Mouse (Mus musculus): Measurements from ENCODE around the gene G6pdx. TPM values are rescaled to one million over a fixed set of nuclear protein-coding genes. Genes with fewer than 3 reads are reported as not detected.

G6pdx gene
- polyA plus RNA-seq, 1 experiment, result 16.4 TPM

DNA sequence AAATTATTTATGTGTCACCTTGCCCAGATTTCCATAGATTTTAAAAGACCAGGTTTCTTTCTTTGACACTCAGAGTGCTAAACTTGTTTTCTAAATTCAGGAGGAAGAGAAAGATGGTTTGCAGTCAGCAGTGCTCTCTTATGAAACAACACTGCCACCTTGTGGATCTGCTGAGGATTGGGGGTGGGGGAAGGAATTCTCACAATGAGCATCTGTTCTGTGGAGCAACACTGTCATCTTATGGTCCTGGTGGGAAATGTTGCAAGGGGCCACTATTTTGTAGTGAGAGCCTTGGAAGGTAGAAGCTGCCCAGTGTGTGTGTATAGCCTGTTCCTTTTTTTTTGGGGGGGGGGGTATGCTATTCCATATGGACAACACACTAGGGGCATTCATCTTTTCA is 15.6 kb downstream of the G6pdx start:
- Histone ChIP-seq H3K36me3 (replicated peaks; ENCODE audit: low read length) (peaks cover 73% of the 10 kb centered on the region), H3K27me3 (replicated peaks) (peaks cover 12% of the 10 kb centered on the region), H3K4me3 (replicated peaks) (no peak overlapping the region), H3K4me1 (no peaks in the 10 kb centered on the region), H3K9me3 (no peaks in the 10 kb centered on the region)
- TF ChIP-seq GATA1 (IDR thresholded peaks at IDR 0.05; ENCODE audit: borderline replicate concordance, low read length) (no peak), FLI1 (IDR thresholded peaks at IDR 0.05; ENCODE audit: low read length) (no peak)

DNA sequence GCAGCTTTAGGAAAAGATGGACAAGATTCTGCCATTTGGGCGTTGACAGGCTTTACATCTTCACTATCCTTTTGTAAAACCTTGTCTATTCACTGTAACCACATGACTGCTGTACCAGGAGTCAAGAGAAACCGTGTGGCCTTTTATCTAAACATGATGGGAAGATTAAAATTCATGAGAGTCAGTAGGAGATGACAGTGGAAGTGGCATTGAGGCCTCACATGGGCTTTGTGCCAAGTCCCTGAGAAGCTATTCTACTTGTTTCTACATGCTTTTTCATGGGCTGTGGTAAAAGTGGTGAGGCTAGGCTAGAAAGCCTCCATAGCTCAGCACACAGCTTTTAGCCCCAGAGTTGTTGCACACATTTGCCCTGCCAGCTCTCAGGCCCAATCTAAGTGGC is 20.7 kb downstream of the G6pdx start:
- Histone ChIP-seq H3K27me3 (replicated peaks) (peaks cover 9% of the 10 kb centered on the region), H3K4me1 (no peaks in the 10 kb centered on the region)
- TF ChIP-seq GATA1 (IDR thresholded peaks at IDR 0.05; ENCODE audit: borderline replicate concordance, low read length) (no peak), FLI1 (IDR thresholded peaks at IDR 0.05; ENCODE audit: low read length) (no peak)

DNA sequence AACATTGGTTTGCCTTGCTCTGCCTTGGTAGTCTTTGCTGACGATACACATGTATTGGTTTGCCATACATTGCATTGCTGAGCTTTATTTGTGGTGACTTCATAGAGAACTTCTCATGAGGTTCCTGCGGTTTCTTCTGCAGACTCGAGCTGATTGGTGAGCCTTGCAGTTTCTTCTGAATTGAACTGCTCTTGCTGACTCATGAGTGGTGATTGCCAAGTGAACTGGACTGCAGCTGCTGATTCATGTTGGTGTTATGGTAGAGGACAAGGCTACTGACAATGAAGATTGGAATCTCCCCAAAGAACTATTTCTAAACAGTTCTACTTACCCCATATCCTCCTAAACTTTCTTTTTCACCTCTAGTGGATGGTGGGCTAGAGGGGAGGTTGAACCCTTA is 28.9 kb downstream of the G6pdx start:
- Histone ChIP-seq H3K4me1 (peaks cover 10% of the 10 kb centered on the region), H3K4me3 (replicated peaks) (no peak overlapping the region)

More for the DNA sequence above, 20.7 kb downstream of the G6pdx start:
- Histone ChIP-seq H3K4me3 (replicated peaks) (no peak overlapping the region), H3K9me3 (no peaks in the 10 kb centered on the region), H3K36me3 (replicated peaks; ENCODE audit: low read length) (peaks cover 57% of the 10 kb centered on the region)

DNA sequence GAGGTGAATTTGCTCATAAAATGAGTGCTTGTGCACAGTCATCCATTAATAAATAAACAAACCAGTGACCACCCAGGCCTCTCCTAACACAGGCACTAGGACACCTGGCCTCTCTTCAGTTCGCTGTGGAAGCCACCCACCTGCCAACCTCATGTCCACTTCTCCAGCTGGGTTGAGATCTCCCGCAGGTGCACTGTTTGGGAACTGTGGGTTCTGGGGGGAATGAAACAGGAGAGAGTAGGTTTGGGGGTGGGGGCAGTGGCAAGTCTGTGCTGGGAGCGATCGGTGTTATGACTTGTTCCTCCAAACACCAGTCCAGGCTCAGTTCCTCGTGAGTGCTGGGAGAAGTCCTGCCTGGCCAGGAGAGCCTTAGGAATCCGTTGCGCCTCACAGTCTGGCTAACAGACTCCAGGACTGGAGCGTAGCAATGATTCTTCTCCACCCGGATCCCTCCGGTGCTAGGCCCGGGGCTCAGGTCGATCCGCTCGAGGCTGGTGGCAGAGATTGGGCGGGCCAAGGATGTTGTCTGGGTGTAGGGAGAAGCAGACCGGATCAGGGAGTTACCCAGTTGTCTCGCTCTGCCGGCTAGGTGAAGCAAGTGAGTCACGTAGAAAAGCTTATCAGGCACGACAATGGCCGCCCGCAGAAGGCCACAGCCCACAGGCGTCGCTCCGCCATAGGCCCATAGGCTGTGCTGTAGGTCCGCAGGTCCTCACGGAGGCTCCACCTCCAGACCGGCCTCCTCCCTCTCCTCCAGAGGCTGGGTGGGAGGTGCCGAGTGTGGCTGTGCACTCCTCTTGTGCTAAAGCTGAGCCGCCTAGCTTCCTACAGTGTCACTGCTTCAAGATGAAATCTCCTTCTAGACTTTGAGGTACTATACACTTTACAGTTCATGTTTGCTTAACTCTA is 36.2 kb downstream of the G6pdx start, which contains the start of the genes Fam3a and Ikbkg:
Gene Fam3a (minus strand): TSS at position 738 of the 909 bp plus-strand sequence.
Gene Ikbkg (plus strand): TSS at position 756 of the 909 bp plus-strand sequence.
- peak within 1 kb of the TSS; percentile 94 for H3K4me3 ChIP-seq (replicated peaks)
- TF ChIP-seq GATA1 (IDR thresholded peaks at IDR 0.05; ENCODE audit: borderline replicate concordance, low read length), result no peak
- TF ChIP-seq FLI1 (IDR thresholded peaks at IDR 0.05; ENCODE audit: low read length), result no peak
- peaks cover 12% of the 10 kb centered on the region for H3K27me3 ChIP-seq (replicated peaks)

More for the DNA sequence above, 28.9 kb downstream of the G6pdx start:
- no peak for TF ChIP-seq GATA1 (IDR thresholded peaks at IDR 0.05; ENCODE audit: borderline replicate concordance, low read length)
- TF ChIP-seq FLI1 (IDR thresholded peaks at IDR 0.05; ENCODE audit: low read length), result no peak
- H3K36me3 ChIP-seq (replicated peaks; ENCODE audit: low read length), result no peaks in the 10 kb centered on the region
- peaks cover 7% of the 10 kb centered on the region for H3K27me3 ChIP-seq (replicated peaks)
- H3K9me3 ChIP-seq, result peaks cover 16% of the 10 kb centered on the region

DNA sequence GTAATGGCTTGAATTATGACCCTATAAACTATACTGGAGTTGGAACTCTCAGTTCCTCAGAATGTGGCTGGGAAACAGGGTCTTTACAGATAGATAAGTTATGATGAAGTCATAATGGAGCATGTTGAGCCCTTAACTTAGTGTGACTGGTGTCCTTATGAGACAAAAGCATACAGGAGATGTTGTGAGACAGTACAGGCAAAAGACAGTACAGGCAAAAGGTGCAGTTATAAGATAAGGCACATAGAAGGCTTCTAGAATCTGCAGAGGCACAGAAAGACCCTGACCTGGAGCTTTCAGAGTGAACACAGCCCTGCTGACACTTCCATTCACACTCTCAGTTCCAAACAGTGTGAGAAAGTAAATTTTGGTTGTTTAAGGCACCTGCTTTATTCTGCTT is 40.8 kb downstream of the G6pdx start:
- peaks cover 62% of the 10 kb centered on the region for H3K36me3 ChIP-seq (replicated peaks; ENCODE audit: low read length)

More for the DNA sequence above, 36.2 kb downstream of the G6pdx start, which contains the start of the genes Fam3a and Ikbkg:
- Histone ChIP-seq H3K9me3 (peaks cover 12% of the 10 kb centered on the region), H3K4me1 (peaks cover 11% of the 10 kb centered on the region), H3K36me3 (replicated peaks; ENCODE audit: low read length) (peaks cover 23% of the 10 kb centered on the region)

DNA sequence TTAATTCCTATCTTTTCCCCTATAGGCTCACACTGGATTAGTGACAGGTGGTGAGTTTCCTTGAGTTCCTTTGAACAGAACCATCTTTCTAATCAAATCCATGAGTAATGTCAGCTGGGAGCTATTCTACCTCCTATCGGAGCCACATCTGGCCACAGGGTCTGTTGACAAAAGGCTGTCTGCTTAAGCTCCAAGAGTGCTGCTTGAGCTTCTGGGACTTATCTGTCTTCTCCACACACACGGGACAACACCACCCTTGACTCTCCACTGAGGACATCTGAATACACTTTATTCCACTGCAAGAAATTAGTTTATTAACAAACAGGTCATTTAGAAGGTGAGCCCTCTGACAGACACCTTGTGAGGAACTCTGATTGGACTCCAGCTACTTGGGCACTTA is 44.5 kb downstream of the G6pdx start:
- no peaks in the 10 kb centered on the region for H3K4me1 ChIP-seq
- peaks cover 17% of the 10 kb centered on the region for H3K27me3 ChIP-seq (replicated peaks)
- TF ChIP-seq GATA1 (IDR thresholded peaks at IDR 0.05; ENCODE audit: borderline replicate concordance, low read length) (no peak), FLI1 (IDR thresholded peaks at IDR 0.05; ENCODE audit: low read length) (no peak)
- no peaks in the 10 kb centered on the region for H3K9me3 ChIP-seq
- no peak overlapping the region for H3K4me3 ChIP-seq (replicated peaks)
- peaks cover 45% of the 10 kb centered on the region for H3K36me3 ChIP-seq (replicated peaks; ENCODE audit: low read length)

More for the DNA sequence above, 40.8 kb downstream of the G6pdx start:
- Histone ChIP-seq H3K27me3 (replicated peaks) (peaks cover 28% of the 10 kb centered on the region), H3K4me1 (peaks cover 4% of the 10 kb centered on the region; the same call in 1 of the 2 replicates), H3K9me3 (no peaks in the 10 kb centered on the region), H3K4me3 (replicated peaks) (no peak overlapping the region)
- TF ChIP-seq FLI1 (IDR thresholded peaks at IDR 0.05; ENCODE audit: low read length) (no peak), GATA1 (IDR thresholded peaks at IDR 0.05; ENCODE audit: borderline replicate concordance, low read length) (no peak)

DNA sequence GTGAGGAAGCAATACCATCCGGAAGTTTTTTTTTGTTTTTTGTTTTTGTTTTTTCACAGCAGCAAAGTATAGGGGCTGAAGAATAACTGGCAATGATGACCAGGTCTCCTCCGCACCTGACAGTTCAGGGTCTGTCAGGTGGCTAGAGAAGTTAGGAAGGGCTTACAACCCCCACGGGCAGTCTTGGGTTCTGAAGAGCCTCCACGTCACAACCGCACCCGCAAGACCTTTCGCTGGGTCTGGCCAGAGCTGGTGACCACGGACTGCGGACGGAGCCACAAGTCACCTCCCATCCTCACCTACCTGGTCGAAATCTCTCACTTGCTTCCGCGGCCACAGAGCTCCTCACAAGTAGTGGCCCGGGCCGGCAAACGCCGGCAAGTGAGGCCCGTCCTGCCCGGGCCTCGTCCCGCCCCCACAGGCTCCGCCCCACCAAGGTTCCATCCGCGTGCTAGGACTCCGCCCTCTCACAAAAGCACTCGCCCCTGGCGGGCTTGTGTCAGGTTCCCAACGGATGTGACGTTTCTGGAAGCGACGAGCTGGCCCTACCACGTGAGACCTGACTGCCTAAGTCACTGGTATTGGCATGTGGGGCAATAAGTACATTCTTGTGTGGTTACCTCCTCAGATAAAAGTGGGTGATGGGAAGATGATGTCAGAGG is 56.0 kb downstream of the G6pdx start, which contains the start of the genes Ubl4a and Slc10a3:
Gene Ubl4a (minus strand): TSS at position 331 of the 662 bp plus-strand sequence.
Gene Slc10a3 (minus strand): TSS at position 462 of the 662 bp plus-strand sequence.
- no peak for TF ChIP-seq GATA1 (IDR thresholded peaks at IDR 0.05; ENCODE audit: borderline replicate concordance, low read length)
- no peak for TF ChIP-seq FLI1 (IDR thresholded peaks at IDR 0.05; ENCODE audit: low read length)
- H3K9me3 ChIP-seq, result no peaks in the 10 kb centered on the region
- peaks cover 20% of the 10 kb centered on the region for H3K36me3 ChIP-seq (replicated peaks; ENCODE audit: low read length)
- peaks cover 10% of the 10 kb centered on the region for H3K27me3 ChIP-seq (replicated peaks)
- peak within 1 kb of the TSS; percentile 96 for H3K4me3 ChIP-seq (replicated peaks)
- peaks cover 20% of the 10 kb centered on the region for H3K4me1 ChIP-seq

DNA sequence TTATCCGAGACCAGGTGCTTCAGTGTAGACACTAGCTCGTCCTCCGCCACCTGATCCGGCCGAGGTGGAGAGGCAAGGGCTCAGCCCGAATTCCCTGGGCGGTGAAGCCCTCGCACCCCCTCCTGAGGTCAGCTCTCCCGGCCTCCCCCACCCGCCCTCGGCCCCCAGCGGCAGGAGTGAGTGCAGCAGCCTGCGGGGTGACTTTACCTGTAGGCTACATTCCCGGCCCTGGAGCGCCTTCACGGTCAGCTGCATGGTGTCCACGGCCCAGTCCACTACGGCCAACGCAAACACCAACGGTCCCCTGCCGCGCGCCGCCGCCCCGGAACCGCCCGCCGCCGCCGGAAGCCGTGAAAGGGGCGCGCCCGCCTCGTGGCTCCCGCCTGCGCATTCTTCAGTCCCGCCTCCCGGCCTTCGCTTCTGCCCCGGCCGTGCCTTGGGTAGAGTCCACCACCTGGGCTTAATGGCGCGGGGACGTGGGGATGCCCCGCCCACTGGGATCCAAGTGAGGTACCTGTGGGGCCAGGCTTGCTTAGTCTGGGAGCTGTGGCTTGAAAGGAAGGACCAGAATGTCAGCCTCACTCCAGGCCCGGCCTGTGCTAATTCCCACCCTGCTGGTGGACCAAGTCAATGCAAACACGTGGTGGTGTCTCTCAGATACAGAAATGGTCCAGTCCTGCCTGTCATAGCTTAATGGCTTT is 60.6 kb downstream of the G6pdx start:
- peak overlapping the region; percentile 95 for H3K4me3 ChIP-seq (replicated peaks)
- H3K4me1 ChIP-seq, result peaks cover 39% of the 10 kb centered on the region
- H3K27me3 ChIP-seq (replicated peaks), result peaks cover 23% of the 10 kb centered on the region
- H3K36me3 ChIP-seq (replicated peaks; ENCODE audit: low read length), result peaks cover 45% of the 10 kb centered on the region
- no peaks in the 10 kb centered on the region for H3K9me3 ChIP-seq
- TF ChIP-seq GATA1 (IDR thresholded peaks at IDR 0.05; ENCODE audit: borderline replicate concordance, low read length) (no peak), FLI1 (IDR thresholded peaks at IDR 0.05; ENCODE audit: low read length) (no peak)

DNA sequence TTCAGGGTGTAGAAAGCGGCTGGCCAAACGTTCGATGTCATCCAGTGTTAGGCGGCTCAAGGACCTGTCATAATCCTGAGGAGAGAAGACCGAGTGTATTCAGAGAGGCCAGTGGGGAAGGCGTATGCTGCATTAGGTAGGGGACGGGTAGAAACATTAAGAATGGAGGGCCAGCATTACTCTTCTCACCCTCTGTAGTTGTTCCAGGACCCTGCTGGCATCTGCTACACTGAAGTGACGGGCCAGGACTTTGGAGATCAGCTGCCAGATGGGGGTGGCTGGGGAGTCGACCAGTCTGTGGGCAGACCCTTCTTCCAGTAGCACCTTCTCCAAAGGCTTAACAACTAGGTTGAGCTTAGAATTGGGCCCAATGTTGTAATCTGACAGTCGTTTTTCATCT is 61.5 kb downstream of the G6pdx start:
- Histone ChIP-seq H3K36me3 (replicated peaks; ENCODE audit: low read length) (peaks cover 45% of the 10 kb centered on the region), H3K4me3 (replicated peaks) (peak overlapping the region; percentile 95), H3K27me3 (replicated peaks) (peaks cover 19% of the 10 kb centered on the region), H3K4me1 (peaks cover 38% of the 10 kb centered on the region), H3K9me3 (no peaks in the 10 kb centered on the region)
- TF ChIP-seq GATA1 (IDR thresholded peaks at IDR 0.05; ENCODE audit: borderline replicate concordance, low read length) (no peak), FLI1 (IDR thresholded peaks at IDR 0.05; ENCODE audit: low read length) (no peak)

Other genes with a start within 250 kb of the G6pdx start
- gene Flna, start 179.4 kb downstream of the G6pdx start, polyA plus RNA-seq (2012; ENCODE audit: insufficient read depth, low replicate concordance), result 106 and 299 TPM in 2 replicates
- gene Emd, start 174.5 kb downstream of the G6pdx start, polyA plus RNA-seq (2012; ENCODE audit: insufficient read depth, low replicate concordance), result 39.1 and 49.4 TPM in 2 replicates
- gene Rpl10, start 158.4 kb downstream of the G6pdx start, polyA plus RNA-seq (2012; ENCODE audit: insufficient read depth, low replicate concordance), result 328 and 1,584 TPM in 2 replicates
- gene Taz, start 147.3 kb downstream of the G6pdx start, polyA plus RNA-seq (2012; ENCODE audit: insufficient read depth, low replicate concordance), result 29.6 and 48.2 TPM in 2 replicates
- gene Dnase1l1, start 146.9 kb downstream of the G6pdx start, polyA plus RNA-seq (2012; ENCODE audit: insufficient read depth, low replicate concordance), result 2.8 TPM in 1 of 2 replicates, not detected in the other
- gene Atp6ap1, start 132.1 kb downstream of the G6pdx start, polyA plus RNA-seq (2012; ENCODE audit: insufficient read depth, low replicate concordance), result 10.7 and 29.6 TPM in 2 replicates
- 38.9 and 88.6 TPM in 2 replicates for gene Gdi1, start 124.2 kb downstream of the G6pdx start, polyA plus RNA-seq (2012; ENCODE audit: insufficient read depth, low replicate concordance)
- 3.0 and 35.7 TPM in 2 replicates for gene Fam50a, start 116.2 kb downstream of the G6pdx start, polyA plus RNA-seq (2012; ENCODE audit: insufficient read depth, low replicate concordance)
- 1.3 TPM in 1 of 2 replicates, not detected in the other for gene Plxna3, start 100.1 kb downstream of the G6pdx start, polyA plus RNA-seq (2012; ENCODE audit: insufficient read depth, low replicate concordance)
- gene Lage3, start 75.6 kb downstream of the G6pdx start, polyA plus RNA-seq (2012; ENCODE audit: insufficient read depth, low replicate concordance), result 7.0 and 8.9 TPM in 2 replicates
- 21.1 TPM in 1 of 2 replicates, not detected in the other for gene Ubl4a, start 56.0 kb downstream of the G6pdx start, polyA plus RNA-seq (2012; ENCODE audit: insufficient read depth, low replicate concordance)
- gene Slc10a3, start 55.8 kb downstream of the G6pdx start, polyA plus RNA-seq (2012; ENCODE audit: insufficient read depth, low replicate concordance), result 1.9 and 3.3 TPM in 2 replicates
- 4.0 and 8.8 TPM in 2 replicates for gene Fam3a, start 35.9 kb downstream of the G6pdx start, polyA plus RNA-seq (2012; ENCODE audit: insufficient read depth, low replicate concordance)
- gene Ikbkg, start 35.9 kb downstream of the G6pdx start, polyA plus RNA-seq (2012; ENCODE audit: insufficient read depth, low replicate concordance), result 16.4 and 19.2 TPM in 2 replicates
- gene Gm6880, start 52.2 kb upstream of the G6pdx start, polyA plus RNA-seq (2012; ENCODE audit: insufficient read depth, low replicate concordance), result not detected in 2 replicates
- not detected in 2 replicates for gene Olfr1326-ps1, start 145.7 kb upstream of the G6pdx start, polyA plus RNA-seq (2012; ENCODE audit: insufficient read depth, low replicate concordance)
- gene Olfr1325, start 163.5 kb upstream of the G6pdx start, polyA plus RNA-seq (2012; ENCODE audit: insufficient read depth, low replicate concordance), result not detected in 2 replicates
- not detected in 2 replicates for gene Gm5640, start 216.4 kb upstream of the G6pdx start, polyA plus RNA-seq (2012; ENCODE audit: insufficient read depth, low replicate concordance)